Mouse (Mus musculus) thymus, adult 18-20 months (tissue): ENCODE measurements at regions not wholly inside any gene's neighbourhood (a gene's known extent, or its start where the extent isn't known, plus 50 kb on each side); places are given as distances from the start of the nearest gene placed in this dataset.
A peak's percentile ranks its signal among the peaks of the same experiment; 100 is the strongest.

ENCODE experiments used
- DNase-seq, 2 experiments: peaks; one replicate each; pipeline ENCODE4 v3.0.0; 2022; ENCODE audit warnings: mixed read lengths in 2 of 2

GRCm38 (mm10) chrX:163669886-163670285 lies 91.2 kb downstream of the Rnf138rt1 start:
- peak in 1 of 2 experiments; percentile 5 for DNase-seq
